Mouse (Mus musculus) liver, postnatal 0 days (tissue): ENCODE measurements around the gene Aldh6a1.

Experiments
- CTCF ChIP-seq: sonication (generic); IDR thresholded peaks from 2 replicates; pipeline ENCODE4 v1.5.1; 2016; ENCODE audit warnings: antibody characterized with exemption, low read depth
- EP300 ChIP-seq: IDR thresholded peaks from 2 replicates; pipeline ENCODE4 v1.6.1; 2016; ENCODE audit warnings: antibody characterized with exemption, low read depth, mild to moderate bottlenecking

- TF ChIP-seq EP300 (peak; percentile 34; the same call in 1 of the 2 replicates), CTCF (no peak)
These were observed 61.9 kb downstream of the Aldh6a1 start for GRCm38 (mm10) chr12:84388774-84389400.
